Mouse (Mus musculus) midbrain, embryonic 10.5 days (tissue): ENCODE measurements at regions not wholly inside any gene's neighbourhood (a gene's known extent, or its start where the extent isn't known, plus 50 kb on each side); places are given as distances from the start of the nearest gene placed in this dataset.

Experiments
- DNase-seq: peaks from one replicate; pipeline ENCODE4 v3.0.0-alpha.2; 2017; ENCODE audit warnings: low spot score
- H3K27ac ChIP-seq: fragments of 300-500 bp; sonication (generic); replicated peaks from 2 replicates; pipeline ENCODE4 v1.5.1; 2016; ENCODE audit warnings: mild to moderate bottlenecking
- H3K27me3 ChIP-seq: fragments of 300-500 bp; sonication (generic); 2 replicates; pipeline ENCODE4 v1.6.1; 2016; ENCODE audit warnings: low read depth, mild to moderate bottlenecking; ENCODE audit not compliant: poor library complexity, severe bottlenecking
- H3K36me3 ChIP-seq: fragments of 300-500 bp; sonication (generic); 2 replicates; pipeline ENCODE4 v1.6.1; 2016; ENCODE audit warnings: mild to moderate bottlenecking, moderate library complexity
- H3K4me1 ChIP-seq: fragments of 300-500 bp; sonication (generic); 2 replicates; pipeline ENCODE4 v1.6.1; 2016
- H3K4me3 ChIP-seq: fragments of 300-500 bp; sonication (generic); 2 replicates; pipeline ENCODE4 v1.5.1; 2016; ENCODE audit warnings: mild to moderate bottlenecking, moderate library complexity
- H3K9me3 ChIP-seq: fragments of 300-500 bp; sonication (generic); replicated peaks from 2 replicates; pipeline ENCODE4 v1.6.1; 2016; ENCODE audit warnings: mild to moderate bottlenecking
- WGBS: fragments of 180-500 bp; shearing (Covaris S2); methylation state at CpG from one replicate; pipeline ENCODE4 v1.1.7; 2016; 5-methylcytosine and 5-hydroxymethylcytosine counted together

DNA sequence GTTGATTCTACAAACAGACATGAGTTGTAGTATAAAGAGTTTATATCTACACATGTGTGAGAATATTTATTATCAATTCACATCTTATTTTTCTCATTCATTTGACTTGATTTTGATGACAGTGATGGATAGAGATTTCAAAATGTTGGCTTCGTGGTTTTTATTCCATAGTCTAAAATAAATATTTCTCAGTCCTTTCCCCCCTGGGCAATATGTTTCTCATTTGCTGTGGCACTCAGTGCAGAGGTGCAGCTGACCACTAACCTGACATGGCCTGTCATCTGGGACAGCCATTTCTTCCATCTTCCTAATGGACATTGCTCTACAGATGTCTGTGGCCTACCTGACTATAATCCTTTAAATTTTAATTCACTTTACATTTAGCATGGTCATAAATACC, 1413.5 kb upstream of the Zeb2 start:
- no peak for DNase-seq
- Histone ChIP-seq H3K4me3 (no peak overlapping the region), H3K36me3 (no peaks in the 10 kb centered on the region), H3K9me3 (no peaks in the 10 kb centered on the region), H3K27ac (no peak overlapping the region), H3K4me1 (no peaks in the 10 kb centered on the region), H3K27me3 (no peaks in the 10 kb centered on the region)
- WGBS: 84% methylated on average over 1 of the region's 1 CpGs

- Histone ChIP-seq H3K27ac (no peak overlapping the region), H3K36me3 (no peaks in the 10 kb centered on the region), H3K4me1 (peaks cover 11% of the 10 kb centered on the region; the same call in 1 of the 2 replicates), H3K4me3 (no peak overlapping the region), H3K27me3 (no peaks in the 10 kb centered on the region), H3K9me3 (no peaks in the 10 kb centered on the region)
- DNase-seq: no peak
- WGBS: 68% methylated on average over 4 of the region's 4 CpGs
Measured at GRCm38 (mm10) chr2:46525223-46525622, 1408.0 kb upstream of the Zeb2 start.

DNA sequence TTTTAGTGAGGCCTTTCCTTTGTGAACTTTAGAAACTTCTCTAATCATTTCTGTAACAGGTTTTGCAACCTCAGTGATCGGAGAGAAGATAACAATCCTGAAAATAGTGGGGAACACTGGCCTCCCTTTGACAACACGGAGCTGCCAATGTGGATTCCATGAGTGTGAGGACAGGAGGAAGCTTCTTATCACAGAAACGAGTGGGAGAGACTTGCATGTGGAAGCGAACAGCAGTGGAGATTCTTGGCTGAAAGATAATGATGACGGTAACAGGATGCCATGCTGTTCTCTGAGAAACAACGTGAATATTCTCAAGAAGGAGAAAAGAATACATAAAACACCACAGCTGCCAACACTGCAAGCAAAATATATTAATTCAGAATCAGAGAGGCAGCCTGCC, 1407.4 kb upstream of the Zeb2 start:
- 65% methylated on average over 6 of the region's 6 CpGs for WGBS
- H3K4me3 ChIP-seq: no peak overlapping the region
- H3K9me3 ChIP-seq: no peaks in the 10 kb centered on the region
- H3K4me1 ChIP-seq: peaks cover 11% of the 10 kb centered on the region; the same call in 1 of the 2 replicates
- no peak for DNase-seq
- H3K36me3 ChIP-seq: no peaks in the 10 kb centered on the region
- H3K27ac ChIP-seq: no peak overlapping the region
- no peaks in the 10 kb centered on the region for H3K27me3 ChIP-seq

DNA sequence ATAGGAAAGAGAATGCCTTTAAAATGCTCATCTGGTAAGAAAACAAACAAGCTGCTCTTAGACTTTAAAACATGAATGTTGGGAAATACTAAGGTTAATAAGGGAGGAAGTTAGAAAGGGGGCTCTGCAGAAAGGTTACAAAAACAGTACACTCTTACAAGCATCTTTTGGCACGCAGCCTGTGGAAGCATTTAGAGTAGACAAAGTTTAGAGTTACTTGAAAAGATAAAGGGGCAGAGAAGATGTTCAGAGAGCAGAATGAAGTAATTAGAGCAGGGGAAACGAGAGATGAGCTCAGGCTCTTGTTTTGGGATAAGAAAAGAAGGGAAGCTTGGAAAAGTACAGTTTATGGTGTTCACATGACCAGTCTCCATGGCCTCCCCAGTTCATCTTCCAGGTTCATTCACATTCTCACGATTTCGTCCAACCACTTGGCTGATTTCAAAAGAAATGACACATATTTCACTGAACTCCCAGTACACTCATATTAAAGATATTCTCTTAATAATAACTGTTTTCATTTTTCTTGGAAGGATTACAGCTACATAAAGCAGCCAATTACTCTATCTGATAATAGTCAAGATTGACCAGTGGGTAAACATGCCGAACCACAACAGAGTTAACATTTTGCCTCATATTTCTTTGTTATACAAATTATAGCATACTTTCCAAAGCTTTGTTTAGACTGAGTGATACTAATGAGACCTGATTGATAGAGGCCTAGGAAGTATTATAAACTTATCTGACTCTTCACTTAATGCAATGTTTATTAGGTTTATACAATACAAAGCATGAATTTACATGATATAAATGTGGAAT, 1404.2 kb upstream of the Zeb2 start:
- Histone ChIP-seq H3K4me1 (peaks cover 11% of the 10 kb centered on the region; the same call in 1 of the 2 replicates), H3K4me3 (no peak overlapping the region), H3K36me3 (no peaks in the 10 kb centered on the region), H3K27me3 (no peaks in the 10 kb centered on the region), H3K27ac (no peak overlapping the region), H3K9me3 (no peaks in the 10 kb centered on the region)
- WGBS: 78% methylated on average over 5 of the region's 5 CpGs
- no peak for DNase-seq

- no peaks in the 10 kb centered on the region for H3K36me3 ChIP-seq
- WGBS: 74% methylated on average over 2 of the region's 2 CpGs
- no peaks in the 10 kb centered on the region for H3K27me3 ChIP-seq
- DNase-seq: no peak
- no peaks in the 10 kb centered on the region for H3K9me3 ChIP-seq
- H3K4me1 ChIP-seq: no peaks in the 10 kb centered on the region
- no peak overlapping the region for H3K4me3 ChIP-seq
- H3K27ac ChIP-seq: no peak overlapping the region
Measured at GRCm38 (mm10) chr2:46512237-46513028, 1395.2 kb upstream of the Zeb2 start.

DNA sequence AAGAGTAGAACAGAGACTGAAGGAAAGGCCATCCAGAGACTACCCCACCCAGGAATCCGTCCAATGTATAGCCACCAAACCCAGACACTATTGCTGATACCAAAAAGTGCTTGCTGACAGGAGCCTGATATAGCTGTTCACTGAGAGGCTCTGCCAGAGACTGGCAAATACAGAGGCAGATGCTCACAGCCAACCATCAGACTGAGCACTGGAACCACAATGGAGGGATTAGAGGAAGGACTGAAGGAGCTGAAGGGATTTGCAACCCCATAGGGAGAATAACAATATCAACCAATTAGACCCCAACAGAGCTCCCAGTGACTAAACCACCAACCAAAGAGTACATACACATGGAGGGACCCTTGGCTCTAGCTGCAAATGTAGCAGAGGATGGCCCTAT, 1389.8 kb upstream of the Zeb2 start:
- Histone ChIP-seq H3K4me1 (peaks cover 7% of the 10 kb centered on the region; the same call in 1 of the 2 replicates), H3K9me3 (no peaks in the 10 kb centered on the region), H3K27ac (no peak overlapping the region), H3K36me3 (no peaks in the 10 kb centered on the region), H3K27me3 (no peaks in the 10 kb centered on the region), H3K4me3 (no peak overlapping the region)
- peak; percentile 14 for DNase-seq
- 19% methylated on average over 1 of the region's 1 CpGs for WGBS

GRCm38 (mm10) chr2:46503074-46503473, 1385.9 kb upstream of the Zeb2 start:
- H3K27me3 ChIP-seq: no peaks in the 10 kb centered on the region
- H3K4me1 ChIP-seq: peaks cover 7% of the 10 kb centered on the region; the same call in 1 of the 2 replicates
- H3K27ac ChIP-seq: no peak overlapping the region
- no peak overlapping the region for H3K4me3 ChIP-seq
- H3K9me3 ChIP-seq: no peaks in the 10 kb centered on the region
- WGBS: 89% methylated on average over 2 of the region's 2 CpGs
- no peak for DNase-seq
- no peaks in the 10 kb centered on the region for H3K36me3 ChIP-seq

DNA sequence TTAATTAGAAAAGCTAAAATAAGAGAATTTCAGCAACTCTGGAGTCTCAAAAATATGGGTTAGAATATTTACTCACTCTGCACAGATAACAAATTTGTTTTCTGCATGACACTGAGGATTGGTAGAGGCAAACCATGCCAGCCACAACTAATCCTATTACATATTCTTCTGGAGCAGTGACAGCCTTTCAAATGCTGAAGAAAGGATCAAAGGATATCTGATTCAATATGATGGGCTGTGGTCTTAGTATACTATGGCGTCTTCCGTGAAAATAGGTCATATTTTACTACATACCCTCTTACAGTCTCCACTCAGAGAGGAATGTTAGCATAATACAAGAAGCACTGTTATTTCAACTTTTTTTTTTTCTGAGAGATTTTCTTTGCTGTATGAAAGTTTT, 1375.1 kb upstream of the Zeb2 start:
- Histone ChIP-seq H3K4me1 (peaks cover 3% of the 10 kb centered on the region; the same call in 1 of the 2 replicates), H3K36me3 (no peaks in the 10 kb centered on the region), H3K4me3 (no peak overlapping the region), H3K9me3 (no peaks in the 10 kb centered on the region), H3K27me3 (no peaks in the 10 kb centered on the region), H3K27ac (no peak overlapping the region)
- 35% methylated on average over 2 of the region's 2 CpGs for WGBS
- DNase-seq: no peak

GRCm38 (mm10) chr2:46491081-46491480, 1373.9 kb upstream of the Zeb2 start:
- Histone ChIP-seq H3K4me3 (no peak overlapping the region), H3K4me1 (peaks cover 3% of the 10 kb centered on the region; the same call in 1 of the 2 replicates), H3K9me3 (no peaks in the 10 kb centered on the region), H3K36me3 (no peaks in the 10 kb centered on the region), H3K27ac (no peak overlapping the region), H3K27me3 (no peaks in the 10 kb centered on the region)
- DNase-seq: no peak
- 90% methylated on average over 2 of the region's 2 CpGs for WGBS

- Histone ChIP-seq H3K36me3 (no peaks in the 10 kb centered on the region), H3K9me3 (no peaks in the 10 kb centered on the region), H3K4me3 (no peak overlapping the region), H3K4me1 (peaks cover 7% of the 10 kb centered on the region; the same call in 1 of the 2 replicates), H3K27ac (no peak overlapping the region), H3K27me3 (no peaks in the 10 kb centered on the region)
- 73% methylated on average over 5 of the region's 5 CpGs for WGBS
- no peak for DNase-seq
Measured at GRCm38 (mm10) chr2:46468936-46469629, 1351.9 kb upstream of the Zeb2 start.

DNA sequence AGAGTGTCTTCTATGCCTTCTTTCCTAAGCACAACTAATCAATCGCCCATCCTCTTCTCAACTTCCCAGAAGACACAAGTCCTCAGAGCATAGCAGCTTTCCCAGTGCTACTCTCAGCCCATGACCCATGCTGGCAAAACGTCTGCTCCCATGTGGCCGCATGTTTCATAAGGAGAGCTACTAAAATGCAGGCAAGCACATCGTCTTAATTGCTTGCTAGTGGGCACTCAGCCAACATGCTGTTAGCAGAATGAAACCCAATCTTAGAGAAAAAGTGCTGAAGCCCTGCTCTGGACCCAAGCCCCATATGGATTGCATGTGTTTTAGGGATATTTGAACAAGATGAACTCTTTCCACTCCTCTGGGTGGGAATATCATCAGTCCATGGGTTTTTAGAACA, 1348.2 kb upstream of the Zeb2 start:
- DNase-seq: no peak
- no peak overlapping the region for H3K27ac ChIP-seq
- peaks cover 7% of the 10 kb centered on the region; the same call in 1 of the 2 replicates for H3K4me1 ChIP-seq
- H3K9me3 ChIP-seq: no peaks in the 10 kb centered on the region
- 80% methylated on average over 4 of the region's 4 CpGs for WGBS
- H3K27me3 ChIP-seq: no peaks in the 10 kb centered on the region
- no peak overlapping the region for H3K4me3 ChIP-seq
- H3K36me3 ChIP-seq: no peaks in the 10 kb centered on the region

DNA sequence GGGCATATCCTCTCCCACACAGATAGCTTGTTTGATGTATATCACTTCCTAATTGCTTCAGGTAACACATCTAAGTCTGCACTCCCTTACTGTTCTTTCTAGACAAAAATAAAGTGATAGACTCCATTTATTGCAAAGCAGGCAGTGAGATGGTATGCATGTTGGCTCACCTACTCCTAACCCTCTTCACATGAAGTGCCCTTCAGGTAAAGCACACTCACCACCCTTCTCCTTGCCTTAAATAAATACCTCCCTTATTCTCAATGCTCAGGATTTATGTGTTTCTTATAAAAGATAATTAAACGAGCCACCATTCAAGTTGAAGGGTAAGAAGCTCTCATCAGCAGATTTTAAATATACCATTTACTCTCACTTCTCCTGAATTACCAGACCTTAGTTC, 1347.7 kb upstream of the Zeb2 start:
- H3K4me1 ChIP-seq: peaks cover 7% of the 10 kb centered on the region; the same call in 1 of the 2 replicates
- H3K27ac ChIP-seq: no peak overlapping the region
- no peaks in the 10 kb centered on the region for H3K9me3 ChIP-seq
- H3K36me3 ChIP-seq: no peaks in the 10 kb centered on the region
- DNase-seq: no peak
- 77% methylated on average over 1 of the region's 1 CpGs for WGBS
- no peak overlapping the region for H3K4me3 ChIP-seq
- H3K27me3 ChIP-seq: no peaks in the 10 kb centered on the region
